Mouse (Mus musculus) ES-Bruce4 (cell line): ENCODE measurements around the gene Fam171a1.
"Not testable (repeated sequence)": the region's sequence is repeated elsewhere in the genome, so short reads cannot be mapped to it uniquely, and the experiment has no call there.

Experiments used
- CTCF ChIP-seq: IDR thresholded peaks from one replicate; pipeline ENCODE4 v1.8.1; 2011; ENCODE audit warnings: low read depth, low read length
- EP300 ChIP-seq: IDR thresholded peaks from 2 replicates; pipeline ENCODE4 v1.6.1; 2011; ENCODE audit warnings: low read depth, low read length; ENCODE audit not compliant: insufficient read depth
- POLR2A ChIP-seq: IDR thresholded peaks from one replicate; pipeline ENCODE4 v1.8.1; 2011; ENCODE audit warnings: low read length; ENCODE audit not compliant: insufficient read depth

GRCm38 (mm10) chr2:3217577-3217976 is 103.6 kb downstream of the Fam171a1 start:
- TF ChIP-seq CTCF, POLR2A, EP300: not testable (repeated sequence)
